Mouse (Mus musculus) heart, adult 2 months (tissue): Measurements from ENCODE around the gene Tcf7l2.

Experiments used
- EP300 ChIP-seq: fragments of 200-500 bp; IDR thresholded peaks from 2 replicates; pipeline ENCODE4 v1.6.1; 2011; ENCODE audit warnings: low read depth, low read length, control low read depth; ENCODE audit not compliant: insufficient read depth
- POLR2A ChIP-seq: fragments of 200-500 bp; IDR thresholded peaks from 2 replicates; pipeline ENCODE4 v1.6.1; 2011; ENCODE audit warnings: mild to moderate bottlenecking, low read depth, low read length, control low read depth; ENCODE audit not compliant: insufficient read depth

GRCm38 (mm10) chr19:55767104-55767503 lies 25.5 kb downstream of the Tcf7l2 start:
- no peak for TF ChIP-seq EP300
- no peak for TF ChIP-seq POLR2A
